Mouse (Mus musculus): ENCODE measurements around the gene Camk2d. TPM values are rescaled to one million over a fixed set of nuclear protein-coding genes. Genes with fewer than 3 reads are reported as not detected.

Camk2d gene
- total RNA-seq, 4 experiments from 2014 or later = 95.9 to 132 (median 106) TPM

GRCm38 (mm10) chr3:126751377-126752098, 155.4 kb downstream of the Camk2d start:
- no peak for DNase-seq

- DNase-seq = no peak
These were observed 156.9 kb downstream of the Camk2d start for GRCm38 (mm10) chr3:126752978-126753377.

- no peak for DNase-seq
These were observed 162.3 kb downstream of the Camk2d start for GRCm38 (mm10) chr3:126758398-126758797.

GRCm38 (mm10) chr3:126760608-126761007, 164.5 kb downstream of the Camk2d start:
- no peak for DNase-seq

- DNase-seq = no peak
These were observed 168.6 kb downstream of the Camk2d start for GRCm38 (mm10) chr3:126764745-126765144.

DNA sequence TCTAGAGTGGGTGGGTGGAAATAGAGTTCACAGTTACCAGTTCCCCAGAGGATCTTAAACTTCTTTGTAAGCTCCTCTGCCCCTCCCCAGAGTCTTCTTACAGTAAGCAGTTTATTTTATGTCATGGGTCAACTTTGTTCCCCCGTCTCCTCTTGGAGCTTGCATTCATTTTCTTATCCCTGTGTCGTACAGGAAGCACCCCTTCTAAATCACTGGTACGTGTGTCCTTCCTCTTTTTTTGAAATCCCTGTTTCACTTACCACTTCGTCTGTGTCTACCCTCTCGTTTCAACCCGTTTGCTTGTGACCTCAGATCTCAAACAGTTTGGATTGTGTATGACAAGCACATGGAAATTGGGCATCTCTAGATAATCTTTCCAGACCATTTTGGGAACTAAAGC, 174.0 kb downstream of the Camk2d start:
- DNase-seq = no peak

DNA sequence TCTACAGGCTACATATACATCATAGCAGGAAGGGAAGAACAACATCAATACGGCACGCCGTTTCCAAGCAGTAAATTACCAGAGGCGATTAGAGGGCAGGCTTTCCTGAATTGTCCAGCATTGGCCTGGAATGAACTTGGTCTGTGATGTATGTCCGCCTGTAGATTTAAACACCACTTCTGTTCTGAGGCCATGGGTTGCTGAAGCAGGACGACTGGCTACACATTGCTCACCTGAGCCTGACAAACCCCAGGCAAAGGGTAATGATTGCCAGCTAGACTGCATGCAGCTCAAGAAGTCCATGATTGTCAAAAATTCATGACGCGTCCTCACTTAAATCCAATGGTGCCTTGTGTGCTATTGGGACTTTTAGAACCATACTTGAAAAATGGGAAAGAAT, 174.9 kb downstream of the Camk2d start:
- DNase-seq = no peak

DNA sequence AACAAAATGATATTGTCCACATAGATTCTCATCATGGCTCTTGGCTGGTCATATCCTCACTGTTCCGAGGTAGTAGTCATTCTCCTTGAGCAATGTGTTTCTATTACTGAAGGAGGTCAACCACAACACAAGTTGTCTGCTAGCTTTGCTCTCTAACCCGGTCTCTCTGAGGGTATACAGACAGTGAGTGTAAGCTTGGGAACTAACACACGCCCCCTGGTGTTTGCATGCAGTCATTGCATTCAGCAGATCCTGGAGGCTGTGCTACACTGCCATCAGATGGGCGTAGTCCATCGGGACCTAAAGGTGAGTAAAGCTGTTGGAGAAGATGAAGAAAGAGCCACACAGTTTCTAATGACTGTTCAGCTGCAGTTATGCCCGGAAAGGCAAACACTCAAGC, 175.4 kb downstream of the Camk2d start:
- peak; percentile 74 for DNase-seq

DNA sequence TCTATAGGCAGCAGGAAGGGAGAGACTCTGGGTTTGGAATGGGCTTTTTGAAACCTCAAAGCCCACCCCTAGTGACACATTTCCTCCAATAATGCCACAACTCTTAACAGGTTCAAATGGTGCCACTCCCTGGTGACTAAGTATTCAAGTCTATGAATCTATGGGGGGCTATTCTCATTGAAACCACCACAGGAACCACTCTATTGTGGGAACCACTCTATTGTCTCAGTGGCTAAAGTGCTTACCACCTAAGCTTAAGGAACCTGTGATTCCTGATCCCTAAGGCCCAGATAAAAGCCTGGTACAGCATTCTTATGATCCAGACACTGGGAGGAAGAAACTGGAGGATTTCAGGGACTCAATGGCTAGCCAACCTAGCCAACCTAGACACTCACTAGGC, 179.9 kb downstream of the Camk2d start:
- DNase-seq = no peak

- DNase-seq = peak; percentile 10
These were observed 181.0 kb downstream of the Camk2d start for GRCm38 (mm10) chr3:126777101-126777500.

- no peak for DNase-seq
These were observed 181.8 kb downstream of the Camk2d start for GRCm38 (mm10) chr3:126777879-126778278.

- no peak for DNase-seq
These were observed 184.0 kb downstream of the Camk2d start for GRCm38 (mm10) chr3:126780014-126780615.

- DNase-seq = no peak
These were observed 197.2 kb downstream of the Camk2d start for GRCm38 (mm10) chr3:126793035-126793964.

DNA sequence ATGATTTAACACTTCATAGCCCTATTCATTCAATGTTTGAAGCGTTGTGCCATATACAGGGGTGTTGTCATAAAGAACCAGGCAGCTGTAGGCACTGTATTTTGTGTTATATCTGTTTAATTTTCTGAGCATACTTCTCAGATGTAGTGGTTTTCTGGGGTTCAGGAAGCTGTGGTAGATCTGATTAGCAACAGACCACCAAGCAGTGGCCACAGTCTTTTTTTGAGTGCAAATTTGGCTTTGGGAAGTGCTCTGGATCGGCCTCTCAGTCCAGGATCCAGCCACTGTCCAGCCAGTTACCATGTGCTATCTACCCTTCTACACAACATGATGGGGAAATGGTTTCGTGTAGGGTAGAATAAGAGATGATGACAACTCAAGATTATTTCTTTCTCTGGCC, 199.8 kb downstream of the Camk2d start:
- no peak for DNase-seq

DNA sequence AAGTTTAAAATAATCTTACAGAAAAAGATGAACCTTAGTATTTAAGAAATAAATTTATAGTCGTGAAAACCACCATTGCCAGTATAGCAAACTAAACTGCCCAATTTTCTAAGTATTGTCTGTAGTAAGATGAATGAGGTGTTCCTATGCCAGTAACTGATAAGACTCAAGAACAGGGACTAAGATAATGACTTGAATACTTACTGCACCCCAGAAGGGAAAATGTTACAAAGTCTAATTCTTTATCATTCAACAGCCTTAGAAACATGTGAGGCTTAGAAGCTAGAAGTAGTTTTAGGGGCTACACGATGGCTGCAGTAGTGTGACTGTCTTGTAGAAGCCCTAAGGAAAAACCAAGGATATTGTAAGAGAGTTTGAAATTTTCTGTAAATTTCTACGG, 200.9 kb downstream of the Camk2d start:
- DNase-seq = no peak

GRCm38 (mm10) chr3:126797810-126798209, 201.7 kb downstream of the Camk2d start:
- DNase-seq = no peak

DNA sequence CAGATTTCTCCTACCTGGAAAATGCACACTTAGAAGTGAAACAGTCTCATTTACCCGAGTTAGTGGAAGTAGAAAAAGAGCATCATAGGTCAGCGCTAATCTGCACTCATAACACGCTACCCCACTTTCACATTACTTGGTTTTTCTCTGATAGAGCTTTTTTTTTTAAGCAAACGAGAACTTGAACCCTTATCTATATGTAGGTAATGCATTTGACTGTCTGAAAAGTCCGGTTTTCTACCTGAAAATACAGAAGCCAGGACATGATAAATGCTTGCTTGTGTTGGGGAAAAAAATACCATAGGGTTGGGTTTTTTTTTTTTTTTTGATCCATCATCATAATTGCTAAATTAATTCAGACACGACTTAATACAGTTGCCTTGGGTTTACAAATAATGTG, 206.9 kb downstream of the Camk2d start:
- no peak for DNase-seq

DNA sequence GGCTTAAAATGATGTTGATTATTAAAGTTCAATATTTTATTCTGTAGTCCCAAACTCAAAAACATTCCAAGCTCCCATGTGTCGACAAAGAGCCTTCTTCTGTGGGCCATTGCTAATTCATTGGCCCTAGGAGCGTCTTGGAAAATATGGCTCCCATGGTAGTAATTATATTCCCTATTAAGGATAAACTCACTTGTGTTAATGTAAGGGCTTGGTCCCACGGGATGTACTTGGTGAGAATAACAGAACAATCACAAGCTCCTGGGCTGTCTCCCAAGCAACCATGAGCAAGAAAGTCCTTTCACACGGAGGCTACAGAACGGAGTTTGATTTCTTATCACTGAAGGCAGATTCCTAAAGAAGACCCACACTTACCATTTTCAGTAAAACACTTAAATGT, 208.9 kb downstream of the Camk2d start:
- no peak for DNase-seq

DNA sequence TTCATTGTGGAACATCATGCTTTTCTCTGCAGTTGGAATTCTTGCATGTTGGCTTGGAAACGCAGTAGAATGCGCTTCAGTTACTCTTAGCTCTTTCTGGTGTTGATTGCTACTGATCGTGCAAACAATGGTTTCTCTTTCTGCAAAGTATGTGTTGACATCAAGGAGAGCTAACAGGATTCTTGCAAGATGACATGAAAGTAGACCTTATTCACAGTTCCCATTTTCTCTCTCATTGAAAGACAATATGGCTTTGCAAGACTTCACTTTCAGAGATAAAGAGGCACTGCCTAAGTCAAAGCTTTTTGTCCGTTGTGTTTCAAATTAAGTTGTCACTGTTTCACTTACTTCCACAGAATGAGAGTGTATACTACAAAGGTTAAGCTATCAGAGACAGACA, 210.0 kb downstream of the Camk2d start:
- no peak for DNase-seq

DNA sequence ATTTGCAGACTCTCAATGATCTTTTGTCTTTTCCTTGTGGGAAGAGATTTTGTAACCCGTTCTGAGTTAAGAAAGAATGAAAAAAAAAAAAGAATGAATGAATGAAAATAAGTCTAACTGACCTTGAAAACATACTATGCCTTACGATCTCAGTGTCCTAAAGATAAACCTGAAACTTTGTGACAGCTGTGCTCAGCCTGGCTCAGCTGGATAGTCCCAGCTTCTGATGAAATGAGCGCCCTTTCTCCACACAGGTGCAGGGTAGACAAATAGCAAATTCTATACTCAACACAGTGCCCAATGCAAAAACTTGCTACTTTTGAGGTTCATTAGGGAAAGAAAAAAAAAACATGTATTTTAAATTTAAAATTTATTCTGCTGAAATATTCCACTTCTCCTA, 213.8 kb downstream of the Camk2d start:
- DNase-seq = no peak

DNA sequence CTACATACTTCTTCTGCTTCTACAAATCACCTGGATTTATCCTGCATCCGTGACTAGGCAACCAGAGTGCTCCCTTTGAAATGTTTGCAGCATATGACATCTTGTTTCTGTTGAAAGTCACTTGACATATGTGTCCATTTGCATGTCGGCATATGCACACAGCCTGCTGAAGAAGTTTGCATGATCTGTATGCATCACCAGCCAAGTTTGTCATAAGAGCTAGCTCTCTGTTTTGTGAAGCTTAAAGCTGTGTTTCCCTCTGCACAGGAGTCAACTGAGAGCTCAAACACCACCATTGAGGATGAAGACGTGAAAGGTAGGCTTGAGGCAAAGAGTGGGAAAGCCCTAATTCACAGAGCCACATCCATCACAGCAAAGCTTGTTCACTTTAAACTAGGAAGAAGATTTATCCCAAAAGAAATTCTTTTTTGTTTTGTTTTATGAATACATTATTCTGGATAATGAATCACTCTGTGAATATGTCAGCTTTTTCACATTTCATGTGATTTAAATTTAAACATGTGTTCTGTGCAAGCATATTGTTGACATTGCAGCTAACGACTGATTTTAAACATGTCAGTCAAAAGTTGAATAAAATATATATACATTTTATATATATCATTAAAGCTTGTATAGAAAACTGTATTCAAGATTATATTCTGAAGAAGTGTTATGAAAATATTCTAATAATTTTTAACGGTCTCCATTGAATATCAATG, 214.4 kb downstream of the Camk2d start:
- DNase-seq = no peak

GRCm38 (mm10) chr3:126811646-126812045, 215.5 kb downstream of the Camk2d start:
- DNase-seq = no peak

DNA sequence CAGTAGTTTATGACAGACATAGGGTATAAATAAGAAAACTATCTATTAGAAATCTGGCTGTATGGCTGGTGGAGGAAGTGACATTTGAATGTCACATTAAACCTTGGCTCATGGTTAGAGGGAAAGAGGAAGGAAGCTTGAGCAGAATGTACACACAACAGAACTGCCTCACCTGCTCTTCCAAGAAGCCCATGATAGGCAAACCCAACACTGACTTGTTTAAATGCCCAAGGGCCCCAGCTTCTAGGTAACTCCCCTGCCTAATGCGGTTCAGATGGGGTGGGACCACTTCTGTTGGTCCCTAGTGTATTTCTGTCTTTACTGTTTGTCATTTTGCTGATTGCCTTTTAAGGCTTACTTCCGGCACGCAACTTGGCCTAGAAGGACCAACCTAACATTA, 226.3 kb downstream of the Camk2d start:
- no peak for DNase-seq
